9 mouse cellular contexts compared by ENCODE assay signal in genomic region chr1:177984206-177984605, GRCm38 (mm10). TPM values are rescaled to one million over a fixed set of nuclear protein-coding genes. Genes with fewer than 3 reads are reported as not detected.
DNase-seq lines count a peak whose midpoint lies in the region; ATAC-seq and TF ChIP-seq lines count a peak whose summit lies in the region.
"Had no signal": no experiment of that assay in that cellular context is flagged by ENCODE, and none has a peak within 500 bp of the region (broad histone marks: within the 10 kb centered on the region; RNA-seq: fewer than 3 reads in every experiment).

No protein-coding gene starts in this region.

- peak overlapping the region; percentile 24; the same call in 1 of the 2 replicates for H3K4me3 ChIP-seq in forebrain, embryonic 15.5 days
- peak overlapping the region; percentile 18; the same call in 1 of the 2 replicates for H3K4me3 ChIP-seq in limb, embryonic 12.5 days (replicated peaks)
- peak overlapping the region; percentile 10; the same call in 1 of the 2 replicates for H3K4me3 ChIP-seq in midbrain, postnatal 0 days (ENCODE audit: low read depth, low read length)

- no peak for TF ChIP-seq CTCF in midbrain, postnatal 0 days (IDR thresholded peaks at IDR 0.05)

- peak; percentile 15 for DNase-seq in thymus, postnatal 4 days
- no peak for DNase-seq in thymus, adult 18-20 months
- DNase-seq in midbrain, postnatal 0 days (ENCODE audit: low spot score) = no peak
- DNase-seq in urinary bladder, postnatal 4 days (ENCODE audit: low spot score in 2 of 2) = no peak
- no peak for DNase-seq in right cerebral cortex, postnatal 25 days
- no peak for DNase-seq in layer of hippocampus, postnatal 14 days (ENCODE audit: low spot score in 2 of 2)

- H3K9ac ChIP-seq in forebrain, embryonic 15.5 days (replicated peaks) = no peak overlapping the region
- H3K9ac ChIP-seq in limb, embryonic 12.5 days (replicated peaks) = no peak overlapping the region
- H3K9ac ChIP-seq in midbrain, postnatal 0 days (replicated peaks; ENCODE audit: low read length, poor library complexity, severe bottlenecking) = no peak overlapping the region

- H3K9me3 ChIP-seq in forebrain, embryonic 15.5 days = no peaks in the 10 kb centered on the region
- no peaks in the 10 kb centered on the region for H3K9me3 ChIP-seq in limb, embryonic 12.5 days
- no peaks in the 10 kb centered on the region for H3K9me3 ChIP-seq in midbrain, postnatal 0 days (ENCODE audit: low read length)

- 66% methylated on average over 9 of the region's 9 CpGs for WGBS in forebrain, embryonic 15.5 days
- 62% methylated on average over 9 of the region's 9 CpGs for WGBS in limb, embryonic 12.5 days
- WGBS in midbrain, postnatal 0 days = 64% methylated on average over 9 of the region's 9 CpGs

- ATAC-seq in forebrain, embryonic 15.5 days (replicated peaks) = no peak
- ATAC-seq in limb, embryonic 12.5 days (ENCODE audit: insufficient number of reproducible peaks, insufficient read depth, low FRiP score, low TSS enrichment, low read depth) = no peak
- ATAC-seq in midbrain, postnatal 0 days (ENCODE audit: low FRiP score) = no peak

- no peaks in the 10 kb centered on the region for H3K36me3 ChIP-seq in forebrain, embryonic 15.5 days
- no peaks in the 10 kb centered on the region for H3K36me3 ChIP-seq in limb, embryonic 12.5 days
- no peaks in the 10 kb centered on the region; the same call in 1 of the 2 replicates for H3K36me3 ChIP-seq in midbrain, postnatal 0 days (ENCODE audit: insufficient read depth, low read length)

- peak overlapping the region; percentile 23 for H3K4me2 ChIP-seq in forebrain, embryonic 15.5 days (replicated peaks)
- H3K4me2 ChIP-seq in limb, embryonic 12.5 days = peak overlapping the region; percentile 43
- H3K4me2 ChIP-seq in midbrain, postnatal 0 days (ENCODE audit: low read depth, low read length, poor library complexity, severe bottlenecking) = peak overlapping the region; percentile 33

- H3K27me3 ChIP-seq in forebrain, embryonic 15.5 days = no peaks in the 10 kb centered on the region
- H3K27me3 ChIP-seq in limb, embryonic 12.5 days = no peaks in the 10 kb centered on the region
- H3K27me3 ChIP-seq in midbrain, postnatal 0 days (ENCODE audit: insufficient read depth, low read length) = no peaks in the 10 kb centered on the region

- H3K4me1 ChIP-seq in forebrain, embryonic 15.5 days = 0 out of 2 replicates have a peak, but pooled peaks cover 4% of the 10 kb centered on the region
- H3K4me1 ChIP-seq in limb, embryonic 12.5 days (replicated peaks) = no peaks in the 10 kb centered on the region
- H3K4me1 ChIP-seq in midbrain, postnatal 0 days (ENCODE audit: insufficient read depth, low read length) = no peaks in the 10 kb centered on the region

- no peak overlapping the region for H3K27ac ChIP-seq in forebrain, embryonic 15.5 days (replicated peaks)
- no peak overlapping the region for H3K27ac ChIP-seq in limb, embryonic 12.5 days
- H3K27ac ChIP-seq in midbrain, postnatal 0 days (ENCODE audit: low read depth, low read length) = no peak overlapping the region

RNA-seq across cellular contexts. Expression of gene Catspere2, which starts 1.0 kb away (rescaled TPM):
- 0.15 TPM in 2 replicates for polyA plus RNA-seq in forebrain, embryonic 15.5 days (2015; fragmentation: Nextera tagmentation; extraction: Ambion mirVana)
- polyA plus RNA-seq in limb, embryonic 12.5 days (2016; fragmentation: Nextera tagmentation; extraction: Ambion mirVana) = 0.09 and 0.13 TPM in 2 replicates
- total RNA-seq in midbrain, postnatal 0 days (2014; rRNA removed) = 1.1 and 1.5 TPM in 2 replicates
- polyA plus RNA-seq in midbrain, postnatal 0 days (2015; fragmentation: Nextera tagmentation; extraction: Ambion mirVana) = 0.53 and 0.78 TPM in 2 replicates
- total RNA-seq in layer of hippocampus, postnatal 14 days (2021) = 1 to 10 TPM; 2.2 to 3.0 TPM
- total RNA-seq: common myeloid progenitor, adult 5-6 weeks had no signal
